Mouse (Mus musculus): ENCODE results near the gene Ccdc184. TPM values are rescaled to one million over a fixed set of nuclear protein-coding genes. Genes with fewer than 3 reads are reported as not detected.

Gene Ccdc184
- total and polyA plus RNA-seq, 3 experiments: 0.52 to 0.63 (median 0.61) TPM

DNA sequence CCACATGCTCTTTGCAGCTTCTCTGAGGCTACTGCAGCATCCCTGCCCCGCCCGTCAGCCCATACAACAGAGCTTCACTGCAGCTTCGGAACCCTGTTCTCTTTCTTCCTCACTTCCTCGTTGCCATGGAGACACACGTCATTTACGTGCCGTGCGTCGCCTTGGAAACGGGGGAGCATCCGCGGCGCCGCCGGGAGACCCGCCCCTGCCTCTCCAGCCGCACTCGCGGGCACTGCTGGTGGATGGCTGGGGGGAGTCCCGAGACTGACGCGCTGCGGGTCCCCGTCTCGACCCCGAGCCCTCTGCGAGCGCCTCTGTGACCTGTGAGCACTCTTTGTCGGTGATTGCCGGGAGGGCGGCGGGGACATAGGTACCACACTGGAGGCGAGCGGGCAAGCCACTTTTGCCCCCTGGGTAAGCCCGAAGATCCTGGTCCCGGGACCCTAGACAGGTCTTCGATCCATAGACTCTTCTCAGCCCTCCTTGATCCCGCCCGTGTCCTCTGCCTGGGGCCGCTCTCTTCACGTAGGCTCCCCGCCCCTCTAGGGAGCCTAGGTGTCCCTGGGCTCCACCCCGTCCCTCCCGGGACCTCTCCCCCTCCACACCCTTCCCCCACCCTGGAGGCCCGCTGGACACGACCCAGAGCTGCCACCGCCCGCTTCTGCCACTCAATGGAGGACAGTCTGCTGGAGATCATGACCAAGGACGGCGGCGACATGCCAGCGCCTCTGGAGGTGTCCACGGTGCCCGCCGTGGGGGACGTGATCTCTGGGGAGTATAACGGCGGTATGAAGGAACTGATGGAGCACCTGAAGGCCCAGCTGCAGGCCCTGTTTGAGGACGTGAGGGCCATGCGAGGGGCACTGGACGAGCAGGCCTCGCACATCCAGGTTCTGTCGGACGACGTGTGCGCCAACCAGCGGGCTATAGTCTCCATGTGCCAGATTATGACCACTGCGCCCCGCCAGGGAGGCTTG, 975 bp downstream of the Ccdc184 start:
- Histone ChIP-seq H3K27ac (no peak overlapping the region), H3K9ac (ENCODE audit: low read depth, low read length) (peak overlapping the region; percentile 1; the same call in 1 of the 2 replicates), H3K27me3 (ENCODE audit: control insufficient read depth, insufficient read depth, low read length) (no peaks in the 10 kb centered on the region), H3K36me3 (ENCODE audit: control insufficient read depth, insufficient read depth, low read length) (no peaks in the 10 kb centered on the region), H3K79me2 (replicated peaks; ENCODE audit: control insufficient read depth, insufficient read depth, low read length) (no peaks in the 10 kb centered on the region), H3K4me3 (peak overlapping the region; percentile 42), H3K4me1 (ENCODE audit: control insufficient read depth, insufficient read depth, low read length) (no peaks in the 10 kb centered on the region)
- no peak for TF ChIP-seq EP300 (IDR thresholded peaks at IDR 0.05; ENCODE audit: insufficient read depth, low read depth, low read length)
- no peak for TF ChIP-seq POLR2A (IDR thresholded peaks at IDR 0.05; ENCODE audit: insufficient read depth, low read depth, low read length)
- no peak for TF ChIP-seq CTCF (IDR thresholded peaks at IDR 0.05)
- intact Hi-C loops (cut with DNase I): no loop called here
- 6% methylated on average over 69 of the region's 69 CpGs for WGBS
- DNase-seq: peak; percentile 71 to 74

DNA sequence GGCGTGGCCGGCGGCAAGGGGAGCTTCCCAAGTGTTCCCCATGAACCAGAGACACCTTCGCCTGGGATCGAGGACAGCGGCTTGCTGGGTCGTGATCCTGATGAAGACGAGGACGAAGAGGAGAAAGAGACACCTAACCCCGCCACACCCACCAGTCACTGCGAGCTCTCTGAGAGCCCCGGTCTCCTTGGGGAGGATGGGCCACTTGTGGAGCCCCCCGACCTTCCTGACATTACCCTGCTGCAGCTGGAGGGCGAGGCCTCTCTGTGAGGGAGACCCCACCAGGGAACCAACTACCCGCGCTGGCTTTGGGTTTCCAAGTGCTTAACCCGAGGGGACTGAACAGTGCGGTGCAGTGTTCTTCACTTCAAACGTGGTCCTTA, 1.7 kb downstream of the Ccdc184 start:
- DNase-seq: no peak
- no peak overlapping the region for H3K9ac ChIP-seq (ENCODE audit: low read depth, low read length)
- WGBS: 29% methylated on average over 19 of the region's 19 CpGs
- no peak overlapping the region; the same call in 1 of the 2 replicates for H3K4me3 ChIP-seq
- H3K79me2 ChIP-seq (replicated peaks; ENCODE audit: control insufficient read depth, insufficient read depth, low read length): no peaks in the 10 kb centered on the region
- intact Hi-C loops (cut with DNase I): no loop called here
- no peaks in the 10 kb centered on the region for H3K27me3 ChIP-seq (ENCODE audit: control insufficient read depth, insufficient read depth, low read length)
- H3K4me1 ChIP-seq (ENCODE audit: control insufficient read depth, insufficient read depth, low read length): no peaks in the 10 kb centered on the region
- H3K36me3 ChIP-seq (ENCODE audit: control insufficient read depth, insufficient read depth, low read length): no peaks in the 10 kb centered on the region
- no peak overlapping the region for H3K27ac ChIP-seq
- no peak for TF ChIP-seq CTCF (IDR thresholded peaks at IDR 0.05)
- no peak for TF ChIP-seq EP300 (IDR thresholded peaks at IDR 0.05; ENCODE audit: insufficient read depth, low read depth, low read length)
- TF ChIP-seq POLR2A (IDR thresholded peaks at IDR 0.05; ENCODE audit: insufficient read depth, low read depth, low read length): no peak

DNA sequence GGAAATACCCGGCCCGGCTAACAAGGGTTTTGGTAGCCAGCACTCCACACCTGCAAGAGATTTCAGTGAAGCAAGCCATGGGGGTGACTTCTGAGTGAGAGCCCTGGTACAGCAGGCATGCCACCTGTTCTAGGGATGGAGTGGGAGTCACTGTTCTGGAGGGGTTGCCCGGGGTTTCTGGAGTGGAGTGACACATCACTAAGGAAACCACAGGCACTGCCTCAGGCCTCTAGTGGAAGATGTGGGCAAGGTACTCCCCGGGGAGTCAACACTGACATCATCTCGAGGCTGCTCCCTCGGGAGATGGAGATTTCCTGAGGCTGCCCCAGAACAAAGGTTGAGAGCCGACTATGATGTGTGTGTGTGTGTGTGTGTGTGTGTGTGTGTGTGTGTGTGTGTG, 3.4 kb downstream of the Ccdc184 start:
- Histone ChIP-seq H3K9ac (ENCODE audit: low read depth, low read length) (no peak overlapping the region), H3K4me3 (no peak overlapping the region), H3K4me1 (ENCODE audit: control insufficient read depth, insufficient read depth, low read length) (no peaks in the 10 kb centered on the region), H3K27me3 (ENCODE audit: control insufficient read depth, insufficient read depth, low read length) (no peaks in the 10 kb centered on the region), H3K79me2 (replicated peaks; ENCODE audit: control insufficient read depth, insufficient read depth, low read length) (no peaks in the 10 kb centered on the region), H3K36me3 (ENCODE audit: control insufficient read depth, insufficient read depth, low read length) (no peaks in the 10 kb centered on the region), H3K27ac (no peak overlapping the region)
- DNase-seq: no peak
- intact Hi-C loops (cut with DNase I): loop anchor here (5.0 kb wide), 1 partner anchor 218 kb away; no protein-coding TSS in a partner anchor
- TF ChIP-seq EP300 (IDR thresholded peaks at IDR 0.05; ENCODE audit: insufficient read depth, low read depth, low read length): no peak
- no peak for TF ChIP-seq POLR2A (IDR thresholded peaks at IDR 0.05; ENCODE audit: insufficient read depth, low read depth, low read length)
- 0 out of 2 replicates have a peak, but pooled peaks have one; percentile 17 for TF ChIP-seq CTCF (IDR thresholded peaks at IDR 0.05)
- 22% methylated on average over 7 of the region's 7 CpGs for WGBS

DNA sequence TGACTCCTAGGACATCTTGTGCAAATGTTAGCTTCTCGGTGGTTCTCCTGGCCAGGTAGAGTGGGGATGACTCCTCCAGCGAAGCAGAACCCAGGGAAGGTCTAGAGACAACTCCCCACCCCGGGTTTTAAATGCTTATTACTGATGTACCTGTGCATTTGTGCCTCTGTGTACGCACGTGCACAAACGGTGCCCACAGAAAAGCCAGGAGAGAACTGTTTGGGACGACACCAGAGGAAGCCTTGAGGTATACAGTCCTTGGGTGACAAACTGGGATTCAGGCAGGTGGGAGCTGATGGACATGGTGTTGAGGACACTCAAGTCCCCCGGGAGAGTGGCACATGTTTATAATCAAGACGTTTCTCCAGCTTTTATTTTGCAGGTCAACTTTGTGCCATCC, 4.0 kb downstream of the Ccdc184 start:
- no peak for TF ChIP-seq CTCF (IDR thresholded peaks at IDR 0.05)
- no peak for TF ChIP-seq EP300 (IDR thresholded peaks at IDR 0.05; ENCODE audit: insufficient read depth, low read depth, low read length)
- no peak for TF ChIP-seq POLR2A (IDR thresholded peaks at IDR 0.05; ENCODE audit: insufficient read depth, low read depth, low read length)
- WGBS: 74% methylated on average over 9 of the region's 9 CpGs
- no peak overlapping the region for H3K27ac ChIP-seq
- H3K9ac ChIP-seq (ENCODE audit: low read depth, low read length): no peak overlapping the region
- no peak for DNase-seq
- intact Hi-C loops (cut with DNase I): loop anchor here (5.0 kb wide), 1 partner anchor 219 kb away; no protein-coding TSS in a partner anchor
- H3K27me3 ChIP-seq (ENCODE audit: control insufficient read depth, insufficient read depth, low read length): no peaks in the 10 kb centered on the region
- H3K4me3 ChIP-seq: no peak overlapping the region
- H3K36me3 ChIP-seq (ENCODE audit: control insufficient read depth, insufficient read depth, low read length): no peaks in the 10 kb centered on the region
- H3K79me2 ChIP-seq (replicated peaks; ENCODE audit: control insufficient read depth, insufficient read depth, low read length): no peaks in the 10 kb centered on the region
- H3K4me1 ChIP-seq (ENCODE audit: control insufficient read depth, insufficient read depth, low read length): no peaks in the 10 kb centered on the region

DNA sequence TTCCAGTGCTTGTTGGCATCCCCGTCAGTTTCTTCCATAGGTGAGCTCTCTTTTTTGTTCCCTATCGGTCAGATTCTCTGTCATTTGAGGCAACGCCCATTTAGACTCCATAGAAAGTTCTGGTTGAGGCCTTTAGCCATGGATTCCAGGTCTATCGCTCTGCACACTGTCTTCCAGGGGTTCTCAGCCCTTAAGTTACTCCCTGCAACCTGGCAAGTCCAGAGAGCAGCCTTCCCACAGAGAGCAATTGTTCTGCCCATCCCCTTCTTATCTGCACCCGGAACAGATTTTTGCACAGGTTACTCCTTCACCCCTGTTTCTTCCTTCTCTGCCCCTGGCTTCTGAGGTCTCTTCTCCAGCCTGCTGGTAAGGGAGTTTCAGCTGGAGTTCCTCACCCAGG, 5.2 kb downstream of the Ccdc184 start:
- 73% methylated on average over 5 of the region's 5 CpGs for WGBS
- H3K4me1 ChIP-seq (ENCODE audit: control insufficient read depth, insufficient read depth, low read length): no peaks in the 10 kb centered on the region
- TF ChIP-seq POLR2A (IDR thresholded peaks at IDR 0.05; ENCODE audit: insufficient read depth, low read depth, low read length): no peak
- no peak for TF ChIP-seq CTCF (IDR thresholded peaks at IDR 0.05)
- TF ChIP-seq EP300 (IDR thresholded peaks at IDR 0.05; ENCODE audit: insufficient read depth, low read depth, low read length): no peak
- no peaks in the 10 kb centered on the region for H3K36me3 ChIP-seq (ENCODE audit: control insufficient read depth, insufficient read depth, low read length)
- H3K27me3 ChIP-seq (ENCODE audit: control insufficient read depth, insufficient read depth, low read length): no peaks in the 10 kb centered on the region
- no peak overlapping the region for H3K4me3 ChIP-seq
- H3K79me2 ChIP-seq (replicated peaks; ENCODE audit: control insufficient read depth, insufficient read depth, low read length): no peaks in the 10 kb centered on the region
- intact Hi-C loops (cut with DNase I): loop anchor here (5.0 kb wide), 1 partner anchor 220 kb away; no protein-coding TSS in a partner anchor
- DNase-seq: no peak
- no peak overlapping the region for H3K27ac ChIP-seq
- no peak overlapping the region for H3K9ac ChIP-seq (ENCODE audit: low read depth, low read length)

DNA sequence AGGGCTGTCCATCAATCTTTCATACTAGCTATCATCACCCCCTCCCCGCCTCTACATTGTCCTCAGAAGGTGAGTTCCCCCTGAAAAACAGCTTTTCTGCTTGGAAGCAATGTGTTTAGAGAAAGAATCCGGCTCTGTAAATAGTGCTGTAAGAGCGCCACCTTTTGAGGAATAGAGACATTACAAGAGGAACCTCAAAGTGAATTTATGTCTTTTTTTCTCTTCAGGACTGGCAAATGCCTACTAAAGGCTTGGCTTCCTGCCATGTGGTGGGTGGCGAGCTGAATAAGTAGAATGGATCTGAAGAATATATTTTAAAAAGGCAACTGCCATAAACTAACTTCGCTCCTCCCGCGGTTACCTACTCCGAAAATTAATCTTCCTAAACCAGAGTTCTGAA, 6.9 kb downstream of the Ccdc184 start:
- H3K79me2 ChIP-seq (replicated peaks; ENCODE audit: control insufficient read depth, insufficient read depth, low read length): no peaks in the 10 kb centered on the region
- H3K27me3 ChIP-seq (ENCODE audit: control insufficient read depth, insufficient read depth, low read length): no peaks in the 10 kb centered on the region
- intact Hi-C loops (cut with DNase I): loop anchor here (1.0 to 5.0 kb wide), 2 partner anchors 85 to 222 kb away; no protein-coding TSS in a partner anchor
- WGBS: 45% methylated on average over 8 of the region's 8 CpGs
- H3K9ac ChIP-seq (ENCODE audit: low read depth, low read length): no peak overlapping the region
- no peaks in the 10 kb centered on the region for H3K36me3 ChIP-seq (ENCODE audit: control insufficient read depth, insufficient read depth, low read length)
- H3K4me1 ChIP-seq (ENCODE audit: control insufficient read depth, insufficient read depth, low read length): no peaks in the 10 kb centered on the region
- TF ChIP-seq EP300 (IDR thresholded peaks at IDR 0.05; ENCODE audit: insufficient read depth, low read depth, low read length) (no peak), POLR2A (IDR thresholded peaks at IDR 0.05; ENCODE audit: insufficient read depth, low read depth, low read length) (no peak), CTCF (IDR thresholded peaks at IDR 0.05) (peak; percentile 83)
- DNase-seq: no peak
- no peak overlapping the region for H3K4me3 ChIP-seq
- no peak overlapping the region for H3K27ac ChIP-seq

All from heart, adult 2 months (tissue).